Mouse (Mus musculus): Measurements from ENCODE around the gene Arcn1. TPM values are rescaled to one million over a fixed set of nuclear protein-coding genes. Genes with fewer than 3 reads are reported as not detected.

Gene Arcn1
- polyA plus RNA-seq, 1 experiment from 2014 or later, result 113 TPM

- no peak overlapping the region for H3K4me3 ChIP-seq (ENCODE audit: low read depth, low read length)
- H3K9me3 ChIP-seq (ENCODE audit: control insufficient read depth), result no peaks in the 10 kb centered on the region
- 92% methylated on average over 7 of the region's 7 CpGs for WGBS
- no peak overlapping the region for H3K4me2 ChIP-seq (replicated peaks; ENCODE audit: low read depth)
- H3K4me1 ChIP-seq (replicated peaks; ENCODE audit: control insufficient read depth, insufficient read depth, low read length), result no peaks in the 10 kb centered on the region
- peaks cover 78% of the 10 kb centered on the region for H3K36me3 ChIP-seq (ENCODE audit: control insufficient read depth, insufficient read depth)
- no peak overlapping the region for H3K9ac ChIP-seq (ENCODE audit: low read depth, low read length)
- TF ChIP-seq CTCF (IDR thresholded peaks at IDR 0.05; ENCODE audit: low read depth), result peak; percentile 29
- ATAC-seq, result no peak
- no peak overlapping the region for H3K27ac ChIP-seq (ENCODE audit: low read depth, low read length)
- no peaks in the 10 kb centered on the region for H3K27me3 ChIP-seq (replicated peaks; ENCODE audit: control insufficient read depth, insufficient read depth, low read length)
Observed at GRCm38 (mm10) chr9:44748473-44748872, 19.2 kb downstream of the Arcn1 start.

GRCm38 (mm10) chr9:44747341-44747740 is 20.3 kb downstream of the Arcn1 start:
- no peak for ATAC-seq
- peaks cover 87% of the 10 kb centered on the region for H3K36me3 ChIP-seq (ENCODE audit: control insufficient read depth, insufficient read depth)
- no peaks in the 10 kb centered on the region for H3K4me1 ChIP-seq (replicated peaks; ENCODE audit: control insufficient read depth, insufficient read depth, low read length)
- H3K4me2 ChIP-seq (replicated peaks; ENCODE audit: low read depth), result no peak overlapping the region
- no peak for TF ChIP-seq CTCF (IDR thresholded peaks at IDR 0.05; ENCODE audit: low read depth)
- H3K4me3 ChIP-seq (ENCODE audit: low read depth, low read length), result no peak overlapping the region
- H3K27ac ChIP-seq (ENCODE audit: low read depth, low read length), result no peak overlapping the region
- no peaks in the 10 kb centered on the region for H3K27me3 ChIP-seq (replicated peaks; ENCODE audit: control insufficient read depth, insufficient read depth, low read length)
- no peak overlapping the region for H3K9ac ChIP-seq (ENCODE audit: low read depth, low read length)
- no peaks in the 10 kb centered on the region for H3K9me3 ChIP-seq (ENCODE audit: control insufficient read depth)
- 88% methylated on average over 3 of the region's 3 CpGs for WGBS

GRCm38 (mm10) chr9:44746666-44747065 is 21.0 kb downstream of the Arcn1 start:
- no peaks in the 10 kb centered on the region for H3K4me1 ChIP-seq (replicated peaks; ENCODE audit: control insufficient read depth, insufficient read depth, low read length)
- H3K4me3 ChIP-seq (ENCODE audit: low read depth, low read length), result no peak overlapping the region
- WGBS, result 90% methylated on average over 3 of the region's 3 CpGs
- no peaks in the 10 kb centered on the region for H3K9me3 ChIP-seq (ENCODE audit: control insufficient read depth)
- H3K36me3 ChIP-seq (ENCODE audit: control insufficient read depth, insufficient read depth), result peaks cover 81% of the 10 kb centered on the region
- H3K9ac ChIP-seq (ENCODE audit: low read depth, low read length), result no peak overlapping the region
- no peak for TF ChIP-seq CTCF (IDR thresholded peaks at IDR 0.05; ENCODE audit: low read depth)
- no peak overlapping the region for H3K27ac ChIP-seq (ENCODE audit: low read depth, low read length)
- no peak overlapping the region for H3K4me2 ChIP-seq (replicated peaks; ENCODE audit: low read depth)
- ATAC-seq, result no peak
- no peaks in the 10 kb centered on the region for H3K27me3 ChIP-seq (replicated peaks; ENCODE audit: control insufficient read depth, insufficient read depth, low read length)

GRCm38 (mm10) chr9:44745371-44745770 is 22.3 kb downstream of the Arcn1 start:
- H3K4me1 ChIP-seq (replicated peaks; ENCODE audit: control insufficient read depth, insufficient read depth, low read length), result no peaks in the 10 kb centered on the region
- TF ChIP-seq CTCF (IDR thresholded peaks at IDR 0.05; ENCODE audit: low read depth), result no peak
- 94% methylated on average over 7 of the region's 7 CpGs for WGBS
- H3K27ac ChIP-seq (ENCODE audit: low read depth, low read length), result no peak overlapping the region
- H3K9me3 ChIP-seq (ENCODE audit: control insufficient read depth), result no peaks in the 10 kb centered on the region
- peaks cover 69% of the 10 kb centered on the region for H3K36me3 ChIP-seq (ENCODE audit: control insufficient read depth, insufficient read depth)
- H3K9ac ChIP-seq (ENCODE audit: low read depth, low read length), result no peak overlapping the region
- H3K4me2 ChIP-seq (replicated peaks; ENCODE audit: low read depth), result no peak overlapping the region
- no peaks in the 10 kb centered on the region for H3K27me3 ChIP-seq (replicated peaks; ENCODE audit: control insufficient read depth, insufficient read depth, low read length)
- no peak for ATAC-seq
- H3K4me3 ChIP-seq (ENCODE audit: low read depth, low read length), result no peak overlapping the region

- no peak overlapping the region for H3K4me3 ChIP-seq (ENCODE audit: low read depth, low read length)
- WGBS, result 92% methylated on average over 1 of the region's 1 CpGs
- peaks cover 30% of the 10 kb centered on the region for H3K36me3 ChIP-seq (ENCODE audit: control insufficient read depth, insufficient read depth)
- TF ChIP-seq CTCF (IDR thresholded peaks at IDR 0.05; ENCODE audit: low read depth), result peak; percentile 53
- H3K27ac ChIP-seq (ENCODE audit: low read depth, low read length), result no peak overlapping the region
- H3K4me2 ChIP-seq (replicated peaks; ENCODE audit: low read depth), result no peak overlapping the region
- no peaks in the 10 kb centered on the region for H3K9me3 ChIP-seq (ENCODE audit: control insufficient read depth)
- H3K9ac ChIP-seq (ENCODE audit: low read depth, low read length), result no peak overlapping the region
- H3K27me3 ChIP-seq (replicated peaks; ENCODE audit: control insufficient read depth, insufficient read depth, low read length), result peaks cover 5% of the 10 kb centered on the region
- ATAC-seq, result no peak
- no peaks in the 10 kb centered on the region for H3K4me1 ChIP-seq (replicated peaks; ENCODE audit: control insufficient read depth, insufficient read depth, low read length)
Observed at GRCm38 (mm10) chr9:44740663-44741192, 26.9 kb downstream of the Arcn1 start.

- Histone ChIP-seq H3K27me3 (replicated peaks; ENCODE audit: control insufficient read depth, insufficient read depth, low read length) (peaks cover 21% of the 10 kb centered on the region), H3K9ac (ENCODE audit: low read depth, low read length) (no peak overlapping the region), H3K4me2 (replicated peaks; ENCODE audit: low read depth) (no peak overlapping the region), H3K4me1 (replicated peaks; ENCODE audit: control insufficient read depth, insufficient read depth, low read length) (0 out of 2 replicates have a peak, but pooled peaks cover 5% of the 10 kb centered on the region), H3K27ac (ENCODE audit: low read depth, low read length) (peak overlapping the region; percentile 58), H3K4me3 (ENCODE audit: low read depth, low read length) (no peak overlapping the region), H3K9me3 (ENCODE audit: control insufficient read depth) (no peaks in the 10 kb centered on the region), H3K36me3 (ENCODE audit: control insufficient read depth, insufficient read depth) (peaks cover 1% of the 10 kb centered on the region; the same call in 1 of the 2 replicates)
- WGBS, result 38% methylated on average over 8 of the region's 8 CpGs
- 0 out of 2 replicates have a peak, but pooled peaks have one; percentile 10 for TF ChIP-seq CTCF (IDR thresholded peaks at IDR 0.05; ENCODE audit: low read depth)
- ATAC-seq, result no peak
Observed at GRCm38 (mm10) chr9:44737240-44737949, 30.2 kb downstream of the Arcn1 start.
